Mouse (Mus musculus): ENCODE measurements around the gene Aldoart2. TPM values are rescaled to one million over a fixed set of nuclear protein-coding genes. Genes with fewer than 3 reads are reported as not detected.
"Not testable (repeated sequence)": the region's sequence is repeated elsewhere in the genome, so short reads cannot be mapped to it uniquely, and the experiment has no call there.

Aldoart2 gene
- total RNA-seq, 2 experiments from 2014 or later = not detected

GRCm38 (mm10) chr12:55571661-55572060 is 6.6 kb downstream of the Aldoart2 start:
- DNase-seq = no peak
- intact Hi-C loops (cut with DNase I) = no loop called here

- intact Hi-C loops (cut with DNase I) = no loop called here
- no peak for DNase-seq
Measured at GRCm38 (mm10) chr12:55573089-55573488, 8.1 kb downstream of the Aldoart2 start.

GRCm38 (mm10) chr12:55573794-55574193 is 8.8 kb downstream of the Aldoart2 start:
- intact Hi-C loops (cut with DNase I) = no loop called here
- no peak for DNase-seq

DNA sequence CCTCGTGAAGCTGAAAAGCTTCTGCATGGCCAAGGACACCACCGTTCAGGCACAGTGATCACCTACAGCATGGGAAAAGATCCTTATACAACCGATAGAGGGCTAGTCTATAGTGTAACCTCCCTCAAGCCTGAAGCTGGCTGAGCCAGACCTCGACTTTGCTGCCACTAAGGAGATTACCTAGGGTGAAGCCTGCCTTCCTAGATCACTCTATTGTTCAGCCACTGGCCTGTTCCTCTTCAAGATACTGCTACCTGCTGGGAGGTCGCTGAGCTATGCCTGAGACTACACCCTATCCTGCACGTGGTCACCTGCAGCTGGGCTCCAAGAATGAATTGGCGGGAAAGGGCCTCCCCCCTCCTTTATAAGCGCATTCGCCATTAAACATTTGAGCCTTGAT is 21.9 kb downstream of the Aldoart2 start:
- intact Hi-C loops (cut with DNase I); DNase-seq: not testable (repeated sequence)

DNA sequence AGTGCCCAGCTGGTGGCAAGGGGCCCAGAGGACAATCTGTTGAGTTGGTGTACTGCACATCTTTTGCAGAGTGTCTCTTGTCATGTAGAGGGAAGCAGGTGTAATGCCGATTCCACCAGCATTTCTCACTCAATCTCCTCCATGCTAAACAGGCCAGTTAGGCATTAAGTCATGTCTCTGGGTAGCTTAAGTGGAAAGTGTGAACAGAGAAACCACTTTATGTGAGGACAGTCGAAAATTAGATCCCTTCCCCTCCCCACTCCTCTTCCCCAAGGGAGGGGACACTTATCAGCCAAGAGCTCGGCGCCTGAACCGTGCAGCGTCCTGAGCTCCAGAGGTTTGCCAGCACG is 33.5 kb downstream of the Aldoart2 start:
- intact Hi-C loops (cut with DNase I) = no loop called here
- no peak for DNase-seq

DNA sequence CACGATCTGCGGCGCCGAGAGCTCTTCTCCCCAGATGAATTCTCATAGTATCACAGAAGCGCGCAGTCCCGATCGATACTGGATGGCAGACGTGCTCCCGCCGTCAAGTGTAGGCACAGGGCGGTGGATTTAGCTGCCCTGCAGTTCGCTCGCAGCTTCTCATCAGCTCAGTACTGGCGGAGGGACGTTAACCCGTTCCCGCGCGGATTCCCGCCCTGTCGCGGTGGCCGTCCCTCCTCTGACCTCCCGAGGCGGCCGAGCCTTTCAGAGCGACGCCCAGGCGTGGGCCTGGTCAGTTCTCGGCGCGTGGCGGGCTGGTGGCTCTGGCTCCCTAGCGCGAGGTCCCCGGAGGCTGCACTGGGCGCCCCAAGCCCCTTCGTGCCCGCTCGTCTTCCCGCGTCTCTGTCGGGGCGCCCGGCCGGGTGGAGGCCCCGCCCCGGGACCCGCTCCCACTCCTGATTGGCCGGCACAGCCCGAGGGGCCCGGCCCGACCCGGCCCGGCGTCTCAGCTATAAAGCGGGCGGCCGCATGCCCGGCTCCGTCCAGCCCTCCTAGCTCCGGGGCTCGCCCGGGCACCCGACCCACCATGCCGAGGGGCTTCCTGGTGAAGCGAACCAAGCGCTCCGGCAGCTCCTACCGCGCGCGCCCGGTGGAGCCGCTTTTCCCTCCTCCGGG is 34.0 kb downstream of the Aldoart2 start, which contains the start of gene Insm2:
Gene Insm2 (plus strand): TSS at position 541 of the 675 bp plus-strand sequence.
- peak; percentile 2 to 4 for DNase-seq
- intact Hi-C loops (cut with DNase I) = no loop called here

DNA sequence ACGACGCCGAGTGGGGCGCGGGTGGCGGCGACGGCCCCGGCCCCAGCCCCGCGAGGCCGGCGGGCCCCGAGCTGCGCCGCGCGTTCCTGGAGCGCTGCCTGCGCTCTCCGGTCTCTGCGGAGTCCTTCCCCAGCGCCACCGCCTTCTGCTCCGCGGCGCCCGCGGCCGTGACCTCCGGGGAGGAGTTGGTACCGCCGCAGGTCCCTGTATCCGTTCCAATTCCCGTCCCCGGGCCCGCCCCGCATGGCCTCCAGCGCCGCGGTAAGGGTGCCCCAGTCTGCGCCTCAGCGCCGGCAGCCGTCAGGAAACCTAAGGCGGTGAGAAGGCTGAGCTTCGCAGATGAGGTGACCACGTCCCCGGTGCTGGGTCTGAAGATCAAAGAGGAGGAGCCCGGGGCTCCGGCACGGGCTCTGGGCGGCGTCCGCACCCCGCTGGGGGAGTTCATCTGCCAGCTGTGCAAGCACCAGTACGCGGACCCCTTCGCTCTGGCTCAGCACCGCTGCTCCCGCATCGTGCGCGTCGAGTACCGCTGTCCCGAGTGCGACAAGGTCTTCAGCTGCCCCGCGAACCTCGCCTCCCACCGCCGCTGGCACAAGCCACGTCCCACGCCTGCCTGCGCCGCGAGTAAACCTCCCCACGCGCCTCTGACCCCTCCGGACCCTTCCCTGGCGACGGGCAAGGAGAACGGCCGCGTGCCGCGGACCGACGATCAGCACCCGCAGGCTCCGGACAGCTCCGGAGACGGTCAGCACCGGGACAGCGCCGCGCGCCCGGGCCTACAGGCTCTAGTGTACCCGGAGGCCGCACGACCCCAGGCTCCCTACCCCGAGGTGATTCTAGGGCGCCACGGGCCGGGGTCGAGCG is 34.8 kb downstream of the Aldoart2 start:
- intact Hi-C loops (cut with DNase I) = no loop called here
- DNase-seq = peak; percentile 75 to 85

- intact Hi-C loops (cut with DNase I) = no loop called here
- DNase-seq = no peak
Measured at GRCm38 (mm10) chr12:55600503-55600994, 35.5 kb downstream of the Aldoart2 start.

- intact Hi-C loops (cut with DNase I) = no loop called here
- DNase-seq = no peak
Measured at GRCm38 (mm10) chr12:55604411-55604810, 39.4 kb downstream of the Aldoart2 start.

GRCm38 (mm10) chr12:55607902-55608301 is 42.9 kb downstream of the Aldoart2 start:
- no peak for DNase-seq
- intact Hi-C loops (cut with DNase I) = no loop called here

GRCm38 (mm10) chr12:55610812-55611211 is 45.8 kb downstream of the Aldoart2 start:
- intact Hi-C loops (cut with DNase I) = no loop called here
- DNase-seq = no peak

Other genes with a start within 250 kb of the Aldoart2 start
- gene Psma6, start 181.0 kb upstream of the Aldoart2 start, total RNA-seq (2021) = 100 to 1,000 TPM; 160 to 168 TPM
- 10 to 100 TPM; 69.4 to 81.5 TPM for gene Nfkbia, start 72.6 kb upstream of the Aldoart2 start, total RNA-seq (2021)
- not detected for gene Insm2, start 34.2 kb downstream of the Aldoart2 start, total RNA-seq (2021)